Comparison of ENCODE assay signal across 11 mouse cellular contexts in the genomic region with DNA sequence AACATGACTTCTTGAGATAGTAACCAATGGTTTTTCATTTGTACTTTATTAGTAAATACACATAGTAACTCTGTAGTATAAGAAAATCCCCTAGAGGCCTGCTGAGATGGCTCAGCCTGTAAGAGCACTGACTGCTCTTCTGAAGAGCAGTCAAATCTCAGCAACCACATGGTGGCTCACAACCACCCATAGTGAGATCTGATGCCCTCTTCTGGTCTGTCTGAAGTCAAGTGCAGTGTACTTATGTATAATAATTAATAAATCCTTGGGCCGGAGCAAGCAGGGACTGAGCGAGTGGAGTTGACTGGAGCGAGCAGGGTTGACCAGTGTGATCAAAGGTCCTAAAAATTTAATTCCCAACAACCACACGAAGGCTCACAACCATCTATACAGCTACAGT. TPM values are rescaled to one million over a fixed set of nuclear protein-coding genes. Genes with fewer than 3 reads are reported as not detected.
A peak's percentile ranks its signal among the peaks of the same experiment; 100 is the strongest.
DNase-seq lines count a peak whose midpoint lies in the region; ATAC-seq and TF ChIP-seq lines count a peak whose summit lies in the region.
"Had no signal": no experiment of that assay in that cellular context is flagged by ENCODE, and none has a peak within 500 bp of the region (broad histone marks: within the 10 kb centered on the region; RNA-seq: fewer than 3 reads in every experiment).

No protein-coding gene starts in this region.

- H3K4me2 ChIP-seq in liver, embryonic 12.5 days = no peak overlapping the region

- DNase-seq in cerebellum, postnatal 10 days = peak; percentile 11 to 12
- peak; percentile 53 for DNase-seq in liver, adult 2 months (ENCODE audit: extremely low read depth, low read depth, low spot score)
- peak; percentile 29 for DNase-seq in brain, adult 2 months (ENCODE audit: low read depth, low spot score)
- DNase-seq in retina, embryonic 14.5 days (ENCODE audit: low spot score) = peak; percentile 13
- no peak for DNase-seq in cerebellum, postnatal 4 days (ENCODE audit: low spot score in 2 of 2)
- DNase-seq in urinary bladder, postnatal 25 days (ENCODE audit: low spot score) = no peak
- DNase-seq: gastrocnemius, postnatal 36 days had no signal

- no peak overlapping the region for H3K4me3 ChIP-seq in liver, adult 2 months (ENCODE audit: insufficient read depth, low read depth, low read length)
- no peak overlapping the region for H3K4me3 ChIP-seq in liver, embryonic 12.5 days
- H3K4me3 ChIP-seq: midbrain, embryonic 10.5 days had no signal

- no peak for ATAC-seq in cerebellum, adult (ENCODE audit: insufficient number of reproducible peaks, low FRiP score, low TSS enrichment)
- ATAC-seq in liver, embryonic 12.5 days = no peak; the same call in 1 of the 2 replicates

- H3K27me3 ChIP-seq in liver, adult 2 months (ENCODE audit: control insufficient read depth, insufficient read depth, low read length) = no peaks in the 10 kb centered on the region
- H3K27me3 ChIP-seq in liver, embryonic 12.5 days (replicated peaks) = no peaks in the 10 kb centered on the region

- peak; percentile 26; the same call in 1 of the 2 replicates for TF ChIP-seq CTCF in liver, adult 2 months (IDR thresholded peaks at IDR 0.05; ENCODE audit: low read depth, low read length)

- H3K36me3 ChIP-seq in liver, adult 2 months (ENCODE audit: control insufficient read depth, insufficient read depth, low read length) = peaks cover 15% of the 10 kb centered on the region
- peaks cover 30% of the 10 kb centered on the region for H3K36me3 ChIP-seq in liver, embryonic 12.5 days

- no peaks in the 10 kb centered on the region for H3K79me2 ChIP-seq in liver, adult 2 months (ENCODE audit: control insufficient read depth, insufficient read depth, low read length)

- no peak overlapping the region for H3K27ac ChIP-seq in liver, adult 2 months (replicated peaks; ENCODE audit: insufficient read depth, low read depth, low read length)
- H3K27ac ChIP-seq in liver, embryonic 12.5 days = no peak overlapping the region
- H3K27ac ChIP-seq: midbrain, embryonic 10.5 days had no signal

- H3K4me1 ChIP-seq in liver, adult 2 months (ENCODE audit: control insufficient read depth, insufficient read depth, low read length) = no peaks in the 10 kb centered on the region
- H3K4me1 ChIP-seq in liver, embryonic 12.5 days = no peaks in the 10 kb centered on the region
- H3K4me1 ChIP-seq: midbrain, embryonic 10.5 days had no signal

- no peak for TF ChIP-seq POLR2A in liver, adult 2 months (IDR thresholded peaks at IDR 0.05; ENCODE audit: extremely low read depth, insufficient read depth, low read length)

- no peak overlapping the region for H3K9ac ChIP-seq in liver, adult 2 months (ENCODE audit: low read depth, low read length)
- no peak overlapping the region for H3K9ac ChIP-seq in liver, embryonic 12.5 days

- 34% methylated on average over 4 of the region's 4 CpGs for WGBS in liver, adult 2 months
- WGBS in liver, embryonic 12.5 days (ENCODE audit: insufficient replicate concordance) = 81% methylated on average over 4 of the region's 4 CpGs

- H3K9me3 ChIP-seq in liver, embryonic 12.5 days (replicated peaks) = no peaks in the 10 kb centered on the region
- H3K9me3 ChIP-seq: midbrain, embryonic 10.5 days had no signal

RNA-seq across cellular contexts. Expression of gene Ccnc, which starts 11.7 kb away (rescaled TPM):
- total RNA-seq in liver, adult 2 months (2014; rRNA removed) = 15.9 and 19.0 TPM in 2 replicates
- 4.4 and 6.0 TPM in 2 replicates for polyA plus RNA-seq in liver, adult 2 months (2012; rRNA removed)
- 27.1 and 29.1 TPM in 2 replicates for polyA plus RNA-seq in liver, embryonic 12.5 days (2016; fragmentation: Nextera tagmentation; extraction: Ambion mirVana)

RNA-seq across cellular contexts. Expression of gene Usp45, which starts 27.8 kb away (rescaled TPM):
- 10.2 and 11.8 TPM in 2 replicates for total RNA-seq in liver, adult 2 months (2014; rRNA removed)
- 1.7 and 2.0 TPM in 2 replicates for polyA plus RNA-seq in liver, adult 2 months (2012; rRNA removed)
- 17.3 and 21.3 TPM in 2 replicates for polyA plus RNA-seq in liver, embryonic 12.5 days (2016; fragmentation: Nextera tagmentation; extraction: Ambion mirVana)

RNA-seq across cellular contexts. Expression of gene Tstd3, which starts 27.8 kb away (rescaled TPM):
- 23.7 and 32.0 TPM in 2 replicates for total RNA-seq in liver, adult 2 months (2014; rRNA removed)
- 5.4 and 8.3 TPM in 2 replicates for polyA plus RNA-seq in liver, adult 2 months (2012; rRNA removed)
- 19.5 and 20.6 TPM in 2 replicates for polyA plus RNA-seq in liver, embryonic 12.5 days (2016; fragmentation: Nextera tagmentation; extraction: Ambion mirVana)

RNA-seq across cellular contexts. Expression of gene Prdm13, which starts 53.4 kb away (rescaled TPM):
- total RNA-seq in liver, adult 2 months (2014; rRNA removed) = not detected in 2 replicates
- not detected in 2 replicates for polyA plus RNA-seq in liver, adult 2 months (2012; rRNA removed)
- polyA plus RNA-seq in liver, embryonic 12.5 days (2016; fragmentation: Nextera tagmentation; extraction: Ambion mirVana) = not detected in 2 replicates
- total RNA-seq: gastrocnemius, postnatal 36 days; hematopoietic stem cell, adult 5-6 weeks had no signal

Comparison
In these comparisons a context has a peak if more than half of its experiments do, and no peak if none do; other contexts are left out.
1. DNase-seq: peak in cerebellum, postnatal 10 days (2 of 2), liver, adult 2 months (single experiment), brain, adult 2 months (single experiment) and retina, embryonic 14.5 days (single experiment); none in cerebellum, postnatal 4 days (0 of 2) and urinary bladder, postnatal 25 days (single experiment).